Mouse (Mus musculus): ENCODE measurements around the gene Mrpl55.

Mrpl55 gene

DNA sequence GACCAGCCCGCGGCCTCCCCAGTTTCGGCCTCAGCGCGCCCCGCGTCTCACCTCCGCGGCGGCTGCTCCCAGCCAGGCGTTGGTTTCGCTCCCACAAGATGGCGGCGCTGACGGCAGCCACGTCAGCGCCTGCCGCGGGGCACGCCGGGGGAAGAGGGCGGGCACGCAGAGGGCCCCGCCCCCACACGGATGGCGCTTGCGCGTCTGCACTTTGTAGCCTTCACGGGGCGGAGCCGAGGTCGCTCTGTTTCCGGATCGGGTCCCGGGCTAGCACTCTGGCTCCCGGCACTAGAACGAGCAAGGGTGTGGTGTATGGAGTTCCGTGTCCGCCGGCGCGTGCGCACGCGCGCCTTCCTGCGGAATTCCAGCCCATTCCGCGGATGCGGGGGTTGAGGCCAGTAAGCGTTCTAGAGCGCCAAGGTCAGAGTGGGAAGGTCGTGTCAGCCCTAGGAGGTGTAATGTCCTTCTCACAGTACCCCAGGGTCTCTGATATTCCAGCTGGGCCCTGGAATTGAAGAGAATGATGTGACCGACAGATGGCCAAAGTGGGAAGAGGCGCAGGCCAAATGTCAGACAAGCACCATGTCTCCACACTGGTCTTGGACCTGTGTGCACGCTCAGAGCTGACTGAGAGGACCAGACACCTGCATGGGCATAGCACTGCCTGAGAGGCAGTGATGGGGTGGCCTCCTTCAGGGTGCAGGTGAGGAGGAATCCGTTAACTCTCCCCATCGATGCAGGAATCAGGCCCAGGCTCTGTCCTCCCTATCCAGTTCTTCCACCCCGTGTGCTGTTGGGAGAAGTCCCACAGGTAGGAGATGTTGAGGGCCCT lies 26.1 kb downstream of the Mrpl55 start, which contains the start of gene Arf1:
Gene Arf1 (minus strand): TSS at position 149 of the 832 bp plus-strand sequence.
- H3K36me3 ChIP-seq (ENCODE audit: control insufficient read depth, insufficient read depth, low read length, poor library complexity, severe bottlenecking), result no peaks in the 10 kb centered on the region
- no peaks in the 10 kb centered on the region for H3K27me3 ChIP-seq (ENCODE audit: control insufficient read depth, insufficient read depth, low read length, poor library complexity, severe bottlenecking)
- peak; percentile 97 for DNase-seq (ENCODE audit: low read depth, low spot score)

DNA sequence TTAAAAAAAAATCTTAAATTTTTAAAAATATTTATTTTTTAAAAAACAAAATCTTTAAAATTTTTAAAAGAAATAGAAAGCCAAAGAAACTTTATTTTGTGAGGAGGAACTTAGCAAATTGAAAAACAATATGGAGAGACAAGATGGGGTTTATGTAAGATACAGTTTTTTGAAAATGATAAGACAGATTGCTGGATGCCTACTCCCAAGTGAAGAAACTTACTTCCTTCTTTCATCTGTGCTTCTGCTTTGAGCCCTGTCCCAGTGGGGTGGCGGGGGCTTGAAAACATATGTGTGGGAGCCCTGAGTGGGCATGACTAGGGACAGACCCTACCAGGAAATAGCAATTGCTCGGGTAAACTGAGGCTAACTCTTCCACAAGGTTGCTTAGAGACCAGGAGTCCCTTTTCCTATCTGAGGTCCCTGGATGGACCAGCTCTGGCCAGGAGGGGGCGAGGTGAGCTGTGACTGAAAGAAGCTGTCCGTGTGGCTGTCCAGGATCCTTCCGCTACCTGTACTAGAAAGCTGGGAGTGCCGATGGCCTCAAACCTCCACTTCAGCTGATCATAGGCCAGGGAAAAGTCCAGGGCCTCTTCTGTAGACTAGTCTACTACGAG lies 28.0 kb downstream of the Mrpl55 start:
- Histone ChIP-seq H3K36me3 (ENCODE audit: control insufficient read depth, insufficient read depth, low read length, poor library complexity, severe bottlenecking) (no peaks in the 10 kb centered on the region), H3K27me3 (ENCODE audit: control insufficient read depth, insufficient read depth, low read length, poor library complexity, severe bottlenecking) (no peaks in the 10 kb centered on the region)
- DNase-seq (ENCODE audit: low read depth, low spot score), result peak; percentile 68

DNA sequence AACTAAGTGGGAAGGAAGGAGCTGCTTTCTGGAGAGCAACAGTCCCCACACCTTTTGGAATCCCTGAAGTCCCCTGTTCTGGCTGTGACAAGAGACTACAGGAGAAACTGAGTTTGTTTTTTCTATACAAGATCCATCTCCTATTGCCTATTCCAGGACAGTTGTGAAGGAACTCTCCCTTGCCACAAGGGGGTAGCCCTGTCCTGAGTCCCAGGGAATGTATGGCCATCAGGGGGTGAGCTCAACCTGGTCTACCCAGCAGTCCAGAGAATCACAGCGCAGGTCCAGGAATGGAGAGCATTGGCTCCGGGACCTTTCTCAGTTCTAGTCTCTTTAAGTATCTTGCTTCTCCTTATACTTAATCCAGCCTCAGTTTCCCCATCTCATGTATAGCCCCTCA lies 30.5 kb downstream of the Mrpl55 start:
- no peak for DNase-seq (ENCODE audit: low read depth, low spot score)
- Histone ChIP-seq H3K27me3 (ENCODE audit: control insufficient read depth, insufficient read depth, low read length, poor library complexity, severe bottlenecking) (no peaks in the 10 kb centered on the region), H3K36me3 (ENCODE audit: control insufficient read depth, insufficient read depth, low read length, poor library complexity, severe bottlenecking) (no peaks in the 10 kb centered on the region)

GRCm38 (mm10) chr11:59238525-59239427 lies 36.5 kb downstream of the Mrpl55 start:
- no peaks in the 10 kb centered on the region for H3K27me3 ChIP-seq (ENCODE audit: control insufficient read depth, insufficient read depth, low read length, poor library complexity, severe bottlenecking)
- no peaks in the 10 kb centered on the region for H3K36me3 ChIP-seq (ENCODE audit: control insufficient read depth, insufficient read depth, low read length, poor library complexity, severe bottlenecking)
- peak; percentile 54 for DNase-seq (ENCODE audit: low read depth, low spot score)

- Histone ChIP-seq H3K27me3 (ENCODE audit: control insufficient read depth, insufficient read depth, low read length, poor library complexity, severe bottlenecking) (no peaks in the 10 kb centered on the region), H3K36me3 (ENCODE audit: control insufficient read depth, insufficient read depth, low read length, poor library complexity, severe bottlenecking) (no peaks in the 10 kb centered on the region)
- no peak for DNase-seq (ENCODE audit: low read depth, low spot score)
These were observed 37.1 kb downstream of the Mrpl55 start for GRCm38 (mm10) chr11:59239428-59239785.

- Histone ChIP-seq H3K27me3 (ENCODE audit: control insufficient read depth, insufficient read depth, low read length, poor library complexity, severe bottlenecking) (no peaks in the 10 kb centered on the region), H3K36me3 (ENCODE audit: control insufficient read depth, insufficient read depth, low read length, poor library complexity, severe bottlenecking) (no peaks in the 10 kb centered on the region)
- no peak for DNase-seq (ENCODE audit: low read depth, low spot score)
These were observed 37.5 kb downstream of the Mrpl55 start for GRCm38 (mm10) chr11:59239796-59240195.

GRCm38 (mm10) chr11:59241841-59242240 lies 39.6 kb downstream of the Mrpl55 start:
- Histone ChIP-seq H3K36me3 (ENCODE audit: control insufficient read depth, insufficient read depth, low read length, poor library complexity, severe bottlenecking) (no peaks in the 10 kb centered on the region), H3K27me3 (ENCODE audit: control insufficient read depth, insufficient read depth, low read length, poor library complexity, severe bottlenecking) (no peaks in the 10 kb centered on the region)
- no peak for DNase-seq (ENCODE audit: low read depth, low spot score)

DNA sequence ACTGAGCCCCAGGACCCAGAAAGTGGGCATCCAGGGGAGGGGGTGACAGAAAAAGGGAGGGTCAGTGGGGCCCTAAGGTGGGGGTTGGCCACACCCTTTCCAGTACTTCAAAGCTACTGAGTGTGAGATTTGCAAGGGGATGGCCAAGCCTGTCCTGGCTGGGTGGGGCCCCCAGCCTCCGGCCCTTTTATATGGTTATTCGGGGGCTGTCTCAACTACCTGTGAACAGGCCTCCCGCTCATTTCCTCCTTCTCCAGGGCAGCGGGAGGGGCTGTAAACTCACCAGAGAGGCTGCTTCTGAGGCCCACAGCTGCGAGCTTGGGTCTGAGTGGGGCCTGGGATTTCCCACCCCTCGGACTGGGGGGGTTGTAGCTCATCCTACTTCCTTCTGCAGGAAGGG lies 41.6 kb downstream of the Mrpl55 start:
- Histone ChIP-seq H3K27me3 (ENCODE audit: control insufficient read depth, insufficient read depth, low read length, poor library complexity, severe bottlenecking) (no peaks in the 10 kb centered on the region), H3K36me3 (ENCODE audit: control insufficient read depth, insufficient read depth, low read length, poor library complexity, severe bottlenecking) (no peaks in the 10 kb centered on the region)
- DNase-seq (ENCODE audit: low read depth, low spot score), result no peak

DNA sequence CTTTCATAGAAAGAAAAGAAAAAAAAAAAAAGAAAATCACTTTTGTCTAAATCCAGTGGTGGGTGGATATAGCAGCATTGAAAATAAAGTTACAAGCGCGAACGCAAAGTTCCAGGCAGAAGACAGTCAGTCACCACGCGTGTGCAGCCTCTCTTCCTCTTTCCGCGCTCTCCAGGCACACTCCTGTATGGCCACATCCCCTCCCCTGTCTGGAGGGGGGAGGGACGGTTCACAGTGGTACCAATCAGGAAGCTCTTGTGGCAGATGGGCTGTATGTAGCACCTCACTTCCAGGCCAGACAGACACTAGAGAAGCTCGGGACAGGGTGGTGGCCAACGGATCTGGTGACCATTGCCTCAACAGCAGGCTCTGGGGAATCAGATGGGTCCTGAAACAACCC lies 45.8 kb downstream of the Mrpl55 start:
- no peaks in the 10 kb centered on the region for H3K36me3 ChIP-seq (ENCODE audit: control insufficient read depth, insufficient read depth, low read length, poor library complexity, severe bottlenecking)
- peak; percentile 13 for DNase-seq (ENCODE audit: low read depth, low spot score)
- no peaks in the 10 kb centered on the region for H3K27me3 ChIP-seq (ENCODE audit: control insufficient read depth, insufficient read depth, low read length, poor library complexity, severe bottlenecking)

Measured in splenic B cell, adult 2 months (primary cell).